Mouse (Mus musculus) MEL-GATA-1-ER (cell line): ENCODE results near the gene Ubald1.

ENCODE experiments used
- DNase-seq: peaks from one replicate; pipeline ENCODE4 v3.0.0-alpha.2; 2012; ENCODE audit warnings: low read depth; ENCODE audit errors: extremely low read depth

Ubald1 gene

GRCm38 (mm10) chr16:4880136-4880825 lies at the start of gene Ubald1:
TSS of gene Ubald1 (minus strand) at chr16:4880315.
- DNase-seq, result peak; percentile 95

GRCm38 (mm10) chr16:4928474-4928873 lies 48.4 kb upstream of the Ubald1 start:
- DNase-seq, result no peak

- no peak for DNase-seq
These were observed 47.9 kb upstream of the Ubald1 start for GRCm38 (mm10) chr16:4927967-4928366.

- no peak for DNase-seq
These were observed 43.9 kb upstream of the Ubald1 start for GRCm38 (mm10) chr16:4923996-4924395.

- DNase-seq, result no peak
These were observed 42.4 kb upstream of the Ubald1 start for GRCm38 (mm10) chr16:4922481-4922880.

- DNase-seq, result no peak
These were observed 40.4 kb upstream of the Ubald1 start for GRCm38 (mm10) chr16:4920556-4920955.

- DNase-seq, result no peak
These were observed 36.5 kb upstream of the Ubald1 start for GRCm38 (mm10) chr16:4916608-4917007.

- no peak for DNase-seq
These were observed 35.8 kb upstream of the Ubald1 start for GRCm38 (mm10) chr16:4915931-4916330.

GRCm38 (mm10) chr16:4913783-4914735 lies 33.9 kb upstream of the Ubald1 start:
- peak; percentile 20 for DNase-seq

GRCm38 (mm10) chr16:4912907-4913782 lies 33.0 kb upstream of the Ubald1 start:
- DNase-seq, result no peak

GRCm38 (mm10) chr16:4912074-4912648 lies 32.0 kb upstream of the Ubald1 start:
- DNase-seq, result no peak

GRCm38 (mm10) chr16:4910758-4911157 lies 30.6 kb upstream of the Ubald1 start:
- DNase-seq, result no peak

GRCm38 (mm10) chr16:4909745-4910144 lies 29.6 kb upstream of the Ubald1 start:
- no peak for DNase-seq

GRCm38 (mm10) chr16:4907972-4908371 lies 27.9 kb upstream of the Ubald1 start:
- no peak for DNase-seq

- no peak for DNase-seq
These were observed 27.3 kb upstream of the Ubald1 start for GRCm38 (mm10) chr16:4907386-4907785.

- DNase-seq, result no peak
These were observed 26.4 kb upstream of the Ubald1 start for GRCm38 (mm10) chr16:4906559-4906958.

GRCm38 (mm10) chr16:4905591-4905990 lies 25.5 kb upstream of the Ubald1 start:
- DNase-seq, result no peak

GRCm38 (mm10) chr16:4904878-4905277 lies 24.8 kb upstream of the Ubald1 start:
- no peak for DNase-seq

GRCm38 (mm10) chr16:4903491-4904102 lies 23.5 kb upstream of the Ubald1 start:
- no peak for DNase-seq

GRCm38 (mm10) chr16:4902390-4902789 lies 22.3 kb upstream of the Ubald1 start:
- no peak for DNase-seq

GRCm38 (mm10) chr16:4901167-4901566 lies 21.1 kb upstream of the Ubald1 start:
- no peak for DNase-seq
